Mouse (Mus musculus) cerebellum, adult 18-20 months (tissue): Measurements from ENCODE around the gene Zfp867.

Experiments used
- DNase-seq, 2 experiments: peaks; one replicate each; pipeline ENCODE4 v3.0.0; 2021

Gene Zfp867

GRCm38 (mm10) chr11:59456891-59457290 lies 15.4 kb downstream of the Zfp867 start:
- DNase-seq, result no peak

- DNase-seq, result no peak
Observed at GRCm38 (mm10) chr11:59456346-59456745, 15.9 kb downstream of the Zfp867 start.

GRCm38 (mm10) chr11:59451086-59451485 lies 21.2 kb downstream of the Zfp867 start, which contains the start of gene Snap47:
Gene Snap47 (minus strand): TSS chr11:59451186.
- no peak for DNase-seq

- no peak for DNase-seq
Observed at GRCm38 (mm10) chr11:59450230-59450771, 22.0 kb downstream of the Zfp867 start.

GRCm38 (mm10) chr11:59449741-59450229 lies 22.5 kb downstream of the Zfp867 start, which contains the start of gene Jmjd4:
Gene Jmjd4 (plus strand): TSS chr11:59450045.
- peak; percentile 90 to 95 for DNase-seq

- DNase-seq, result no peak
Observed at GRCm38 (mm10) chr11:59443102-59443501, 29.2 kb downstream of the Zfp867 start.

GRCm38 (mm10) chr11:59437954-59438353 lies 34.3 kb downstream of the Zfp867 start:
- no peak for DNase-seq

- DNase-seq, result no peak
Observed at GRCm38 (mm10) chr11:59432261-59432660, 40.0 kb downstream of the Zfp867 start.

GRCm38 (mm10) chr11:59429959-59430358 lies 42.3 kb downstream of the Zfp867 start:
- DNase-seq, result no peak

- peak; percentile 19 to 30 for DNase-seq
Observed at GRCm38 (mm10) chr11:59428057-59428660, 44.1 kb downstream of the Zfp867 start.

- DNase-seq, result peak in 1 of 2 experiments; percentile 15
Observed at GRCm38 (mm10) chr11:59425671-59426101, 46.6 kb downstream of the Zfp867 start.

- DNase-seq, result no peak
Observed at GRCm38 (mm10) chr11:59423010-59423588, 49.2 kb downstream of the Zfp867 start.

GRCm38 (mm10) chr11:59421967-59422366 lies 50.3 kb downstream of the Zfp867 start:
- DNase-seq, result no peak

- DNase-seq, result no peak
Observed at GRCm38 (mm10) chr11:59421436-59421835, 50.8 kb downstream of the Zfp867 start.

- no peak for DNase-seq
Observed at GRCm38 (mm10) chr11:59418708-59419107, 53.6 kb downstream of the Zfp867 start.

GRCm38 (mm10) chr11:59412999-59413863 lies 59.0 kb downstream of the Zfp867 start:
- no peak for DNase-seq

GRCm38 (mm10) chr11:59412058-59412457 lies 60.2 kb downstream of the Zfp867 start:
- DNase-seq, result no peak
